Mouse (Mus musculus): ENCODE measurements around the gene Tspan18.

Tspan18 gene

DNA sequence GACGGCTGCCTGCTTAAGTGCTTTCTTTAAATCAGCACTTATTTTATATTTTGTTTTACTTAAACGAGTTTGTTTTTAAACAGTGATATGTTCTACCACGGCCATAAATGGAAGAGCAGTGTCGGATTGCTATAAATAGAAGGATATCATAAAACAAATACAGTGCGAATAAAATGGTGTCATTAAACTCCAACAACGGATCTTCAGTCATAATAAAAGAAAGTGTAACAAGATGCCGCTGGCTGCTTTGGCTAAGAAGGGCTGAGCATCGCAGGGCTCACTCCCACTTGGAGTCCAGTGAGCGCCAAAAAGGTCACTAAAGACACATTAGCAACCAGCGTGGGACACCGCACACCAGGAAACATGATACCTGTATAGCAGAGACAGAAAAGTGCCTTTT, 1.7 kb upstream of the Tspan18 start:
- DNase-seq, result no peak

DNA sequence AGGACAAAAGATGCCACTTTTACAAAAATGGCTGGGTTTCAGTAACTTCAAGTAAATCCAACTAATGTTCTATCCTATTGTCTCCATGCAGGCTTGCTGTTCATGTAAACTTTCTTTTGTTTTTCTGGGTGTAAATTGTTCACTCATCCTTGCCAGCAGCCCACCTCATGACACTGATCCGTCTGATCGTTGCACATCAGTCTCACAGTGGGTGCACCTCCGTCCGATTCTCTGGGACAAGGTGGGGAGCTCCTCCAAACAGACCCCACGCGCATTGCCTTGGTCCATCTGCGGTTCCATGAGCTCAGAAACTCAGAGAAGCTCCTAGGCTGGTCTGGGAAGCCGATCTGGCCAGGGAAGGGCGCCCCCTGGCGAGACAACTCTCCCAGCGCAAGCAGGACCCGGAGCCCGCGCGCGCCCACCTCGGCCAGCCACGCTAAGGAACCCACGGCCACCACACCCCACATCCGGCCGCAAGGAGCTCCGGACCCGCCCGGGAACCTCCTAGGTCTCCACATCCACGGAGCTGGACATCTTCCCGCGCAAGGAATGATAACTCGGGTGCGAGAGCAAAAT, 976 bp downstream of the Tspan18 start:
- DNase-seq, result peak; percentile 96 to 98

DNA sequence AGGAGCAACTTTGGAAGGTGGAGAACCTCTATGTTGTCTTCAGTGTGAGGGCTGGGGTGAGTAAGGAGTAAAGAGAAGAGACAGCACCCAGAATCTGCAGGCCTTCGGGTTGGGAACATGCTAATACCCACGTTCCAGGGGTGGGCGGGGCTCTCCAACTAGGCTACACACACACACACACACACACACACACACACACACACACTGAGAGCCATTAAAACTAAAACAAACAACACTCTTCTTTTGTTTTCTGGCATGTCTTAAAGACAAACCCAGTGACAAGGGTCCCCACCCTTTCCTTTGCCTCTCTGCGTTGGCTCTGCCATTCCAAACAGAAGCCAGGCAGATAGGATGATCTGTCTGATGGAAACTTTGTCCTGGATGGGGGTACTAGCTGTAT, 2.0 kb downstream of the Tspan18 start:
- DNase-seq, result no peak

DNA sequence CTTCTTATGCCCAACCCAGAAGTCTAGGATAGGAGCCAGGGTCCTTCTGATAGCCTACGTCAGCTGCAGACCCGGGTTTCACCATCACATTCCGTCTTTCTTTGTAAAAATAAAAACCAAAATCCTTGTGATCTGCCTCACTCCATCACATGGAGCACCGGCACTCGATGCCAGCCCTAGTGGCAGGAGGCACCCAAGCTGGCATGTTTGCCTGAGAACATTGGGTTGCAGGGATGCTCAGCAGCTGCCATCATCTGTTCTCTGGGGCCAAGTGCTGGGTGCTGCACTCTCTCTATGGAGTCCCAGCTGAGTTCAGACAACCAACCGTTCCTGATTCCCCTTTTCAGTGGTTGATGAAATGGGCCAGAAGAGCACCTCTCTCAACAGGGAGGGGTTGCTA, 3.2 kb downstream of the Tspan18 start:
- DNase-seq, result peak in 1 of 2 experiments; percentile 43

- no peak for DNase-seq
These were observed 5.2 kb downstream of the Tspan18 start for GRCm38 (mm10) chr2:93329120-93329519.

DNA sequence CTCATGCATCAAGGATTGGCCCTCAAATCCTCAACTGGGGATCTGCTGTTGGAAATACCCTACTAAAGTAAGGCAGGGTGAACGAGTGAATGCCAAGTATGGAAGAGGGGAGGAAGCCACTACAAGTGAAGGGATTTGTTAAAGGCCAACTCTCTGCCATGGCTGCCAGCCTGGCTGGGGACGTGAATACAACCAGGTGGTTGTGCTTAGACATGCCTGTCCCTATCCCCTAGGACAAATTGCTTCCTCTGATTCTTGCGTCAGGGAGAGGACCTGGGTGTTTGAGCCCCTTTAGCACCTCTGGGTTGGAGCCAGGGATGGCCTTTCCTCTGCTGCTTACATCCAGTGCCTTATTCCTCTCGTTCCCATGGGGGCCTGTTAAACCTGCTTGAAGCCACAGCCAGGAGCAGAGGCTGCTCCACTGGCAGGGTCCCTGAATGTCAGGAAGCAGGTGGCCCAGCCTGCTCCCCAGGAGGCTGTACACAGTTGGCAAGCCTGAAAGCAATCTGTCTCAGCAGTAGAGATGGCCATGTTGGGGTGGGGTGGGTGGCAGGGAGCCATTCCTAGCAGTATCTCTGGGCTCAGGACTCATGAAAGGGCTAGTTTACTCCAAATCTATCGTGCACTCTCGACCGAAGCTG, 6.3 kb downstream of the Tspan18 start:
- DNase-seq, result peak; percentile 66 to 83

DNA sequence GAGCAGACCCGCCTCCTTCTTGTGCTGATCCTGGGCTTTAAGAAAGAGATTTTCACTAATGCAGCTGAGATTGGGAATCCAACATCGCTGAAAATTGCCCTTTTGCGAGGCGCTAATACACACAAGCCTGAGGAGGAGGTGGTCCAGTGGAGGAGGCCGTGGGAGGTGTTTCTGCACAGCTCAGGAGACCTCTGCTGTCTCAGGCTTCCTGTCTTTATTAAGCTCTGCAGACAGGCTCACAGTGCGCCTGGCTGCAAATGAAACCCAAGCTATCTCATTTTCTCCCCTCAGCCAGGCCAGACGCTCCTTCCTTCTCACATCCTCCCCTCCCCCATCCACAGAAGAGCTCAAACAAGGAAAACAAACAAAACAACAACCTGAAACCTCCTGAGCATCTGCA, 9.6 kb downstream of the Tspan18 start:
- DNase-seq, result no peak

DNA sequence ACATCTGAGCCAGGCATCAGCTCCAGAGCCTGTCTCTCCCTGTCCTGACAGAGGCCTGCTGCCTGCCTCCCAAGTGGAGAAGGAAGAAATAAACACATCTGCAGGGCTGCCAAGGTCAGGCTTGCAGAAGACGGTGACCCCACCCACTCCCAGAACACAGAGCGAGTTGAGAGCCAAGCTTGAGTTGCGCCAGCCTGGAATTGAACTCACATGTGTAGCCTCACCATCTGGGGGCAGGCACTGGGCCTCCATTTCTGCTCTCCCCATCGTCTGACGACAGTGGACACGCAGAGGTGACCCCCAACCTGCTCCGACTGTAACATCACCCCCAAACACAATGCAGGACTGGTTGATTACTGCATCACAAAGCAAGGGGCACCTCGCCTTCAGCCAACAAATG, 12.4 kb downstream of the Tspan18 start:
- no peak for DNase-seq

DNA sequence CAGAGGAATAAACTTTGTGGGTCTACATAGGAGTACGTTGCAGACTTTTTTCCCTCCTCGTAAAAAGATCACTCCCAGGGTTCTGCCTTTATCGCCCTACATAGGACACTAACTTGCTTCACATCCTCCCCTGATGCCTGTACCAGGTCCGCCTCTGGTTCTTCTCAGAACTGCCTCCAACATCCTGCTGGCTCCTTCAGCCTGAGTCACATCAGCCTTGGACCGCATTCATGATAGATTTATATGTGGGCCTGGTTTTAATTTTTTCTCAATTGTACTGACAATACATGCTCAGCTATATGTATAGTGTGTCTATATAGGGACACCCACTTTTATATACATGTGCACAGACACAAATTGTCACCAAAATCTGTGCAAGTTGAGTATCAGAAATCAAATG, 14.0 kb downstream of the Tspan18 start:
- DNase-seq, result no peak

DNA sequence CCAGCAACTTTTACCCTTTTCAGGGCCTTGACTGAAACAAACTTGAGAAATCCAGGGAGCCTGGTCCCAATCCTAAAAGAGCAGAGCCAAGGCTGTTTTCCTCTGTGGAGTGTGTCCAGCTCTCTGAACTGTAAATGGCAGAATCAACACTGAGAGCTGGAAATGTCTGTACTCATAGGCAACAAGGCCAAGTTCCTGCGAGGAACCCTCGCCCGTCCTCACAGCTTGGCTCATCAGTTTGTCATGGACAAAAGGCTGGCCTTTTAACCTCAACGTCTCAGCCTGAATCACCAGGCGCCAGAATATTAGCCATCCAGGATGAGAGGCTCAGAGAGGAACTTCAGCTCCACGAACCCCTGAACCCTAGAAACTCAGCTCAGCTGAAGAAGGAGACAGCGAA, 14.7 kb downstream of the Tspan18 start:
- DNase-seq, result no peak

DNA sequence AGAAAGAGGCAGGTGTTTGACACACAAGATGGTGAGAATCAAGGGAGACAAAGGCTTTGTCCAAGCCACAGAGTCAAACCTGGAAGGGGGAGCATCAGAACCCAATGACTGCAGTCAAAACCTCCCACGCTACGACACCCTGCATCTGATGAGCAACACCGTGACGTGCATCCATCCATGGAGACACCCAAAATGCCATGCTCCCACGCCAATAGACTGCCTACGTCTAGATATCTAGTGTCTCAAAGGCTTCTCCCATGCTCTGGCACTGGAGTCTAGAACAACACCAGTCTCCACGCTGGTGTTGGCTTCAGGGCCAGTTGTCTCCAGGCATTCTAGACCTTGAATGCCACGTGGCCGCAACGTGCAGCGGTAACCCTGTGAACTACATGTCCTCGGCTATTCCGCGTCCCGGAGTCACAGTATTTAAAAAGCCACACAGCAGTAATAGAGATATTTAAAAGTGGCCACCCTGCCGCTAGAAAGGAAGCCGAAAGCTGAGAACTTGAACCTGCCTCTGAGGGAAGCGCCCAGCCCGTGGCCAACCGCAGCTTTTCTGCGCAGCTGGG, 15.4 kb downstream of the Tspan18 start:
- no peak for DNase-seq

DNA sequence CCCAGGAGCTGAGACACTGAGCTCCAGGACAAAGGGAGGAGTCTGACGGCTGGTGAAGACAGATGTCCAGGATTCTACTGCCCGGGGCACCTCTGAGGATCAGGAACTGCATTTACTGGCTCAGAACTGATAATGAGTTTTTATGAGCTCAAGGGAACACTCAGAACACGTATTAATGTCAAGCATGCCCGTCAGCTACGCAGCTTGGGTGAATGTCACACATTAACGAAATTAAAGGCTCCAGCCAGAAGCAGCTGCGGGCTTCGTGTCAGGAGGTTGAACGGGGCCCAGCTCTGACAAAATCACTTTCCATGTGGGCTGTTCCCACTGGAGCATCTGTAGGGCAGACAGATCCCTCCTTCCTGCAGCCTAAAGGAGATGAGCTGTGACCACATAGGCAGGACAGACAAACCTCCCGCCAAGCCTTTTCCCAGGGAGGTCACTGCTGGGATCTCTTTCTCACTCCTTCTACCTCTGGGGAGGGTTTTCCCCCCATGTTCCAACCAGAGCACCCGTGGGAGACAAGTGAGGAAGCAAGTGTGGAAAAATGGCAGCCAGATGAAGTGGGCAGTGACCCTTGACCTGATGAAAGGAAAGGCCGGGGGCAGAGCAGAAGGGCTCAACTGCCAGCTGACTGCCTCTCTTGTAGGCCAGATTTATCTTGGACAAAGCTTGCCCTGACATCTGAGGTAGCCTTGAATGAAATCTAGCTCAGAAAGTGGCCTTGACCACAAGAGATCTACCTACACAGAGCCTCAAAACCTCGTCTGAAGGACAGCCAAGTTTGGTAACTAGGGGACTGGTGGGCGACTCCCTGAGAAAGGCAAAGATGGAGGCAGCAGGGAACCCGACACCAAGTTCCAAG, 20.3 kb downstream of the Tspan18 start:
- no peak for DNase-seq

GRCm38 (mm10) chr2:93312458-93312857, 21.8 kb downstream of the Tspan18 start:
- DNase-seq, result no peak

- DNase-seq, result no peak
These were observed 24.4 kb downstream of the Tspan18 start for GRCm38 (mm10) chr2:93309724-93310413.

GRCm38 (mm10) chr2:93306898-93307297, 27.4 kb downstream of the Tspan18 start:
- DNase-seq, result no peak

DNA sequence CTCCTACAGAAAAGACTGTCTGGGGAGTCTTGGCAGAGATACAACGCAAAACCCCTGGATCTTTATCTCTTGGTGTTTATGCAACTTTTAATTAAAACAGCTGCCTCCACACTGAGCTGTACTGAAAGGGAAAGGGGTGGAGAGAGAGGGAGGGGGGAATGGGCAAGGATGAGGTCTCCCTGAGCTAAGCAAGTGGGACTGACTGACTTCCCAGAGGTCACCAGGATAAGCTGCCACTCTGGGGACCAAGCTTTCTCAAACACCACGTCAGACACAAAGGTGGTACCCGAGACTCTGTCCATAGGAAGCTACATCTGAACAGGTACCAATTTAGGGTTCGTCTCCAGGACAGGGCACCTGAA, 30.1 kb downstream of the Tspan18 start:
- no peak for DNase-seq

GRCm38 (mm10) chr2:93303585-93304272, 30.6 kb downstream of the Tspan18 start:
- no peak for DNase-seq

DNA sequence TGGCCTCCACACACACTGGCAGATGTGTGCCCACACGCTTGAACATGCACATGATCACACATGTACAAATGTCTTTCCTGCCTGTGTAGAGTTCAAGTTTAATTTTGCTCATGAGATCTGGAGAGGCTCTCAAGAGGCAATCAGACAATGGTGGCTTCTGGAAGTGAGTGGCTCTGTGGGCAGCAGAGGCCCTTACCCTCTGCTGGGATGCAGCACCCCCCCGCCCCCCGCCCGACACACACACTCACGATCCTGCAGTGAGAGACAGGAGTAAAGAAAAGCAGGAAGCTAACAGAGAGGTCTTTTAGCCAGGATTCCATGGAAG, 31.1 kb downstream of the Tspan18 start:
- no peak for DNase-seq

GRCm38 (mm10) chr2:93297656-93298055, 36.6 kb downstream of the Tspan18 start:
- peak; percentile 68 to 71 for DNase-seq

GRCm38 (mm10) chr2:93291186-93291926, 42.9 kb downstream of the Tspan18 start:
- DNase-seq, result no peak

- no peak for DNase-seq
These were observed 43.8 kb downstream of the Tspan18 start for GRCm38 (mm10) chr2:93290345-93291118.

Data from cerebellum, postnatal 10 days (tissue).